Mouse (Mus musculus) R1 (cell line): ENCODE measurements around the gene Slc2a8.

Experiments
- DNase-seq: peaks from one replicate; pipeline ENCODE4 v3.0.0-alpha.2; 2018; ENCODE audit warnings: low read depth, low spot score

Slc2a8 gene

DNA sequence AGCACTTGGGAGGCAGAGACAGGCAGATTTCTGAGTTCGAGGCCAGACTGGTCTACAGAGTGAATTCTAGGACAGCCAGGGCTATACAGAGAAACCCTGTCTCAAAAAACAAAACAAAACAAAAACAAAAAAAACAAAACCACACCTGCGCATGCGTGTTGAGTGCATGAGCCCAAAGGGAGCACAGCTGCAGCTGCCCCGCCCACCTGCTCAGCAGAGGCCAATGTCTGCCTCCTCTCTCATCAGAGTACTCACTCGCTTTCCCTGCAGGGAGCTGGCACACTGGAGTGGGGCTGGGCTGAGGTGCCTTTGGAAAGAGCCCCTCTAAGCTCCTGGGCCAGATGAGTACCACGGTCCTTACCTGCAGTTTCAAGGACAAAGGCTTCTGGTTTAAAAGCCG lies 50.2 kb downstream of the Slc2a8 start:
- DNase-seq = peak; percentile 84

DNA sequence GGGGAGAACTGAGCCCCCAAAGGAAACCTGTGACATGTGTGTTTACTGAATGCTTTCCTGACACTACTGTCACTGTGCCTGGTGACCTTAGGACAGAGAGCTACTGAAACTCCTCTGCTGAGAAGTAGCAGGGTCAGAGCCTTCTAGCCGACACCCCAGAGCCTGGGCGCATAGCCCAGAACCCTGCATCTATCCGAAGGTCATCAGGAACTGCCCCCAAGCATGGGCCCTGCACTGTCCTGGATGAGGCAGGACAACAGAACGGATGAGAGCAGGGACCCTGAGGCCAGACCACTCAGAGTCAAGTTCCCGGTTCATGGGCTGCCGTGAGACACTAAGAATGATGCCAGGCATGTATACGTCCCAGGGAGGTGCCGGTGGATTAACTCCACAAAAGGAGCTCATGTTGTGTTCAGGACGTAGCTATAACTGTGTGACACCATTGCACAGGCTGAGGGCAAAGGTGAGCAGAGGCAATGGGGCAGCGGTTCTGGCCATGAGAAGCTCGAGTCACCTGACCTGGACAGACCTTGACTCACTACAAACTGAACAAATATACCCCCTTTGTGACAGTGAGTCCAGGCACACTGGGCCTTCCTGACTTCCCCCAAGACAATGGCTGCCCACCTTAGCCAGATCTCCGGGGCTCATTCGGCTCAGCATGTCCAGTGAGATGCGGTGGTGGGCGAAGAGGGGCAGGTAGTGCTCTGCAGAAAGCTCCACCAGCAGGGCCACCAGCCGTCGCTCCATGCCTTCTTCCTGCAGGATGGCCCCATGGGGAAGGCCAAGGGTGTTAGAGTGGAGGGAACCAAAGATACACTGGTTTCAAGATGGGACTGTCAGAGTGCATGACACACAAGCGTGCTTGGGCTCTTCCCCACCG lies 52.7 kb downstream of the Slc2a8 start:
- no peak for DNase-seq

DNA sequence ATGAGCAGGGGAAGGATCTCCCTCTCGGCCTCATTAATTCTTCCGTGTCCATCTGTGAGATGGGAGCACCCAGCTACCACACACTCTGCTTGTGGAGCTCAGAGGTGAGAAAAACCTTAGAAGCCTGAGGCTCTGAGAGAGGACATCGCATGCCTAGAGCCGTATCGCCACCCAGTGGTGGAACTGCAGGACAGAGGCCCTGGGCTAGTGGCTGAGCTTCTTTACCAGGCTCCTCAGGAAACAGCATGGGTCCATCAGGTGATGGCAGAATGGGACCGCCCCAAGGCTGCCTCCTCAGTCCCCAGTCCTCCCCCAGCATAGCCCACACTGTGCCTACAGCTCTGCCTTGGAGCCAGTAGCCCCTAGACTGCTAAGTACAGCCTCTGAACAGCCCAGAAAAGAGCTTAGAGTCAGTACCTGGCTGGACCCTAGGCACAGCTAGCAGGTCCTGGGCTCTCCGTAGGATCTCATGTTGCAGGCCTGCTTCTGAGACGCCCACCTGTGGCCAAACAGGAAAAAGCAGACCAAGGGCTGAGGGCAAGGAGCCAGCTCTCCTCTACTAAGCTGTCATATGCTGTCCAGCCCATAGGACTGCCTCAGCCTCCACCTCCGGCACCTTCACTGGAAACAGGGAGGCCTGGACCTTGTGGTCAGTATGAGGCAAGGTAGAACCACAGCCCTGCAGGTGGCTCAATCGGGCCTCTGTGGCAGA lies 53.5 kb downstream of the Slc2a8 start:
- peak; percentile 90 for DNase-seq

DNA sequence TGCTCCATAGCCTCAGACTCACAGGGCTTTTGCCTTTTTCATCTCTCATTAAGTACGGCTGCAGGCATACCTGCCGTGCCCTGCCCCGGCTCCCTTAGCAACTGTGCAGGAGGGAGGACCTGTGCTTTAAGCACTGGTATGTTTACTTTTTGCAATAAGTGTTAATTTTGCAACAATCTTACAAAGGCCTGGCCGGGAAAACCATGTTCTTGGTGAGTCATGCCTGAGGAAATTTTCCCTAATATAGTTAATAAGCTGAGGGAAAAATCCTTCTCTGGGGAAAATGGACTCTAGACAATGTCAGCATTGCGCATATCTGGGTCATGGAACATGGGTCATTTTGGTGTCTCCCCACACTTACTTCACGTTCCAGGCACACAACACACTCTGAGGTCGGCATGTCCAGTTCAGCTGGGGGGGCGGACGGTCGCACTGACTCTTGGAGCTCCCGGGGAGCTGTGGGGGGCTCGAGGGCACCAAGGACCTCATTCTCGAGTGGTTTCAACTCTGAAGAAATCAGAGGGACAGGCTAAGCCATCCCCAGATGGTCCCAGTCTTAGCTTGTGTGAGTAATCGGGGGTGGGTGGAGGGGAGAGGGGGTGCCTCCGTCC lies 54.2 kb downstream of the Slc2a8 start:
- DNase-seq = no peak

DNA sequence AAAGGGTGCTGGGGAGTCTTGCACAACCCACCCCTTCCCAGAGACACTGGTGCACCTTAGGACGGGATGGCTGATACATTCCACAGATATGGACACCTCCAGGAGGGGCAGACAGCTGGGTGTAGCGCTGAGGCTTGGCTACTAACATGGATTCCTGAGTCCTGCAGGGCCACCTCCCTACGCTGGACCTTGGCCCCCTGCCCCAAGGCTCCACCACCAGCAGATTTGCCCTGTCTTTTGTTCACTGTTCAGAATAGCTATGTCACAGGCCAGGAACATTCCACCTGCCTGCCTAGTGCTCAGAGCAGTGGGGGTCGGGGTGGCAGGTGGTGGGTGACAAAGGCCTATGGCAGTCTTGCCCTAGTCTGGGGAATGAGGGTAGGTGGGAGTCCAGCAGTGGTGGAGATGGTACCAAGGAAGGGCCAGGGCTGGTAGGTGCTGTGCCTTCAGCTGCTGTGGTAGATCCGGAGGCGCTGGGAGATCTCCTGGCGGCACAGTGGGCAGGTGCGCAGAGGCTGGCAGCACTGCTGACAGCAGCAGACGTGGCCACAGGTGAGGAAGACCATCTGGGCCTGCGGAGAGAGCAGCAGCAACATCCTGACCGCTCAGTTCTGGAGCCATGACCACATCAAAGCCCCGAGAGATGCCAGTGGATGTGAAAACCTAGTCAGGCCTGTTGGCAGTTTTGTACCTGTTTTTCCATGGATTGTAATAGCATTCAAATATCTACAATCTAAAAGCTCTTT lies 55.4 kb downstream of the Slc2a8 start:
- no peak for DNase-seq

DNA sequence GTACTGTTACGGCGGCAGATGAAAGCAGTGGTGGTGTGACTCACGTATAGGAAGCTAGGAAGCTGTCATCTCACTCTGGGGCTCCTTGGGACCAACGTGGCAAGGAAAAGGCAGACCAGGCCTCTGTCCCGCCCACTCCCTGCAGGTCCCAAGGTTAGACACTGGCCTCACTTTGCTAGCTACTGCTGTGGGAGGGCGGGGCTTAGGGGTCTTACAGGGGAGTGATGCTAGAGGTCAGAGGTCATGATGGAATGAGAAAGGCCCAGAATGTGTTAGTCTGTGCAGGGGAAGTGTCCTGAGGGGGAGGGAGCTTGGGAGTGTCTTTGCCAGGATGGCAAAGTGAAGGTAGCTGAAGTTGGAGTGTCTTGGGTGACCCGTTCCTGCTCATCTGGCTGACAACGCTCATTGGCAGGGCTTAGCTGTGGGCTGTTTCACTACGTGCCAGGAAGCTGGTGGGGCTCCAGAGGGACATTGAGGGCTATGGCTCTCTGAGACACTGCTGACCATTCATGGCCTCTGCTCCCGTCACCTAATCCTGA lies 57.5 kb downstream of the Slc2a8 start:
- DNase-seq = peak; percentile 82

DNA sequence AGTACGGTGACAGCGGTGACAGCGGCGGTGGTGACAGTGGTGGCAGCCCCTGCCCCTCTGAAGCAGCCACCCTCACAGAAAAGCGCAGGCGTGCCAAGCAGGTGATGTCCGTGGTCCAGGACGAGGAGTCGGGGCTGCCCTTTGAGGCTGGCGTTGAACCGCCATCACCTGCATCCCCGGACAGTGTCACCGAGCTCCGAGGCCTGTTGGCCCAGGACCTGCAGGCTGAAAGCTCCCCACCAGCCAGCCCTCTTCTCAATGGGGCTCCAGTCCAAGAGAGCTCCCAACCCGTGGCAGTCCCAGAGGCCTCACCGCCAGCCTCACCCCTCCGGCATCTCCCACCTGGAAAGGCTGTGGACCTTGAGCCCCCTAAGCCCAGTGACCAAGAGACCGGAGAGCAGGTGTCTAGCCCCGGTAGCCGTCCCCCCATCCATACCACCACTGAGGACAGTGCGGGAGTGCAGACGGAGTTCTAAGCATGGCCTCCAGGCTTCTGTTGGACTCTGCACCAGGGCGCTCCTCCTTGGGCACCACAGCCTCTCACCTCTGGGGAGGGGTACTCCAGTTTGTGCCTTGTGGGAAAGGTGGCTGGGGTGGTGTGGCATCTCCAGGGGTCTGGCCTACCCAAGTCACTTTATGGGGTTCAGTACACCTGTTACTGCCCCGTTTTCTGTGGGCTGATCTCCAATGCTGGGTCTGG lies 58.2 kb downstream of the Slc2a8 start:
- DNase-seq = no peak
